Mouse (Mus musculus) embryo, embryonic 11.5 days (tissue): ENCODE measurements around the gene Retreg1.
A peak's percentile ranks its signal among the peaks of the same experiment; 100 is the strongest.
"Not testable (repeated sequence)": the region's sequence is repeated elsewhere in the genome, so short reads cannot be mapped to it uniquely, and the experiment has no call there.

Experiments used
- DNase-seq: peaks from one replicate; pipeline ENCODE4 v3.0.0-alpha.2; 2012; ENCODE audit warnings: low read depth, low spot score

Retreg1 gene

GRCm38 (mm10) chr15:25999545-25999944 is 156.6 kb downstream of the Retreg1 start:
- not testable (repeated sequence) for DNase-seq

GRCm38 (mm10) chr15:26008621-26009020 is 165.6 kb downstream of the Retreg1 start:
- no peak for DNase-seq

DNA sequence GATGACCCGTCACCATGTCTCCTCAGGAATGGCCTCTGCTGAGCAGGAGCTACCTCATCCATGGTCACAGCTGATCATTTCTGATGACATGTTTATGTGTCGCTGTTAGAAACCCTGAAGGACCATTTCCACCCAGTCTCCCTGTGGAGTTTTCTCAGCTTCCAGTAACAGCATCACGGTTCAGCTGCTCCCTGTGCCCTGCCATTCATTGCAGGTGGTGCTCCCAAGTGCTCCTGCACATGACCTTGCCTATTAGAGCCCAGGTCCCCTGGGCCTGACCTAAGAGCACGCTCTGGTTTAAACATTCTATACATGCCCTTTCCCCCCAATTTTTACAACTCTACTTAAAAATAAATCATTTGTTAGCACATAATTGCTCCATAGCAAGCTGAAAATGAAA is 169.9 kb downstream of the Retreg1 start:
- peak; percentile 23 for DNase-seq

DNA sequence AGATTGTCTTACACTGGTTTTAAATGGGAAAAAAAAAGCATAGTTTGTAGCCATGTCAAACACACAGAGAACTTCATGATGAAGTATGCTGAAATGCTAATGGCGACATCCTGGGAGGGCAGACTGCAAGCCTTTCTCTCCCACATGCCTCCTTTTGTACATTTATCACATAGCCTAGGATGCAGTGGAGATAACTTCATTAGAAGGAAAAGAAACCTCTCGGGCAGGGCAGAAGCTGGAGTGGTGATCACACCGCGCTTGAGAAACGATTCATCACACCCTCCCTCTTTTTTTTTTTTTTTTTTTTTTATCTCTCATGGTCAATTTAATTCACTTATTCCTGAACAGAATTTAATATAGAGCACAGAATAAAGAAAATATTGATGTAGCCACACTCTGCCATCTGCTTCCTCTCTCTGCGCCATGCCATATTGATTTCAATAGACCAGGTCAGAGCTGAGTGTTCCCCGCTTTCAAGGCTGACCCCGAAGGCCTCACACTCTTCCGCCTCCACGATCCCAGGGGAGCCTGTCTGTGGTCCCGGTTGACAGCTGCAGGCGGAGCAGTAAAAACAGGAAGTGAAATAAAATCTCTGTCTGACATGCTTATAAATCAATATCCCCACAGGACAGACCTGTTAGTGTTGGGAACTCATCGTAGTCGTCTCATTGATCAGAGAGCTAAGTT is 173.1 kb downstream of the Retreg1 start:
- DNase-seq, result peak; percentile 56

DNA sequence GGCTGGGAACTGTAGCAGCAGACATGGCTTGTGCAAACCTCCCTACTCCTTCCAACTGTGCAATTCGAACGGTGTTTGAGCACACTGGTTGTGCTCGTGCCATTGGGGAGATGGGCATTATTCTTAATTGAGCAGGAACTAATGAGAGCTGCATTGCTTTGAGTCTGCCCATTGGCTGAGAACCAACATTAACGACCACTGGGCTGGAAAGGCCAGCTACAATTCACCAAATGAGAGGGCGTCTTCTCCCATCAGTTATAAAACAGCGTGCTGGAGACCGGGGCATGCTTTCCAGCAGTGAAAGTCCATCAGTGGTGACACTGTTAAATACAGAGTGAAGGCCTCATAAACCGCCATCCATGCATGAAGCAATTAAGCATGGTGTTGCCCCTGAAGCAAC is 178.7 kb downstream of the Retreg1 start:
- DNase-seq, result no peak

- no peak for DNase-seq
These were observed 179.7 kb downstream of the Retreg1 start for GRCm38 (mm10) chr15:26022636-26023035.
